Mouse (Mus musculus) heart, postnatal 10 days (tissue): Measurements from ENCODE around the gene Cd276. TPM values are rescaled to one million over a fixed set of nuclear protein-coding genes. Genes with fewer than 3 reads are reported as not detected.

Experiments
- DNase-seq, 2 experiments: peaks; one replicate each; pipeline ENCODE4 v3.0.0; 2021
- intact Hi-C: fragments of 180-260 bp; cut with DNase I; formaldehyde crosslinking; loops from one replicate; pipeline ENCODE4 v1.15.1; 2025
- total RNA-seq, 2 experiments: library from RNA; stranded (reverse); gene quantifications; 2 replicates each; pipeline ENCODE4 v1.2.3; 2021

The Cd276 gene
- total RNA-seq, 2 experiments from 2014 or later = 29.8 to 30.6 TPM

- peak; percentile 74 for DNase-seq
Measured at GRCm38 (mm10) chr9:58520816-58521581, 34.2 kb downstream of the Cd276 start.

GRCm38 (mm10) chr9:58519953-58520352, 35.3 kb downstream of the Cd276 start:
- intact Hi-C loops = no loop called here
- no peak for DNase-seq

More at GRCm38 (mm10) chr9:58520816-58521581, 34.2 kb downstream of the Cd276 start:
- intact Hi-C loops = no loop called here

GRCm38 (mm10) chr9:58517866-58518750, 37.1 kb downstream of the Cd276 start:
- peak in 1 of 2 experiments; percentile 28 for DNase-seq
- intact Hi-C loops = no loop called here

- DNase-seq = no peak
- intact Hi-C loops = no loop called here
Measured at GRCm38 (mm10) chr9:58516480-58516879, 38.8 kb downstream of the Cd276 start.

- intact Hi-C loops = no loop called here
- DNase-seq = no peak
Measured at GRCm38 (mm10) chr9:58513749-58514148, 41.5 kb downstream of the Cd276 start.

- intact Hi-C loops = no loop called here
- no peak for DNase-seq
Measured at GRCm38 (mm10) chr9:58510452-58510851, 44.8 kb downstream of the Cd276 start.

- intact Hi-C loops = no loop called here
- DNase-seq = no peak
Measured at GRCm38 (mm10) chr9:58507216-58508005, 47.8 kb downstream of the Cd276 start.

- DNase-seq = no peak
- intact Hi-C loops = no loop called here
Measured at GRCm38 (mm10) chr9:58500946-58501345, 54.3 kb downstream of the Cd276 start.

- DNase-seq = no peak
- intact Hi-C loops = loop anchor here (10.0 kb wide), 1 partner anchor 163 kb away; no protein-coding TSS in a partner anchor
Measured at GRCm38 (mm10) chr9:58497942-58498341, 57.3 kb downstream of the Cd276 start.

- peak; percentile 22 to 32 for DNase-seq
- intact Hi-C loops = loop anchor here (10.0 kb wide), 1 partner anchor 162 kb away; no protein-coding TSS in a partner anchor
Measured at GRCm38 (mm10) chr9:58496470-58497182, 58.6 kb downstream of the Cd276 start.

GRCm38 (mm10) chr9:58495035-58495434, 60.2 kb downstream of the Cd276 start:
- no peak for DNase-seq
- intact Hi-C loops = loop anchor here (10.0 kb wide), 1 partner anchor 160 kb away; no protein-coding TSS in a partner anchor

- intact Hi-C loops = loop anchor here (10.0 kb wide), 1 partner anchor 156 kb away; no protein-coding TSS in a partner anchor
- DNase-seq = no peak
Measured at GRCm38 (mm10) chr9:58490391-58490790, 64.8 kb downstream of the Cd276 start.

GRCm38 (mm10) chr9:58489865-58490165, 65.4 kb downstream of the Cd276 start:
- intact Hi-C loops = loop anchor here (2.0 to 10.0 kb wide), 2 partner anchors 79 to 155 kb away; no protein-coding TSS in a partner anchor
- no peak for DNase-seq

- intact Hi-C loops = loop anchor here (2.0 kb wide), 1 partner anchor 78 kb away; no protein-coding TSS in a partner anchor
- peak; percentile 16 to 30 for DNase-seq
Measured at GRCm38 (mm10) chr9:58489133-58489864, 65.9 kb downstream of the Cd276 start.

GRCm38 (mm10) chr9:58487851-58488801, 67.1 kb downstream of the Cd276 start, which contains the start of gene Insyn1:
Gene Insyn1 (plus strand): TSS chr9:58488603.
- intact Hi-C loops = loop anchor here (2.0 kb wide), 1 partner anchor 77 kb away; no protein-coding TSS in a partner anchor

GRCm38 (mm10) chr9:58487076-58487475, 68.2 kb downstream of the Cd276 start:
- intact Hi-C loops = no loop called here

More at GRCm38 (mm10) chr9:58487851-58488801, 67.1 kb downstream of the Cd276 start, which contains the start of gene Insyn1:
- DNase-seq = peak; percentile 74 to 76

More at GRCm38 (mm10) chr9:58487076-58487475, 68.2 kb downstream of the Cd276 start:
- no peak for DNase-seq
